Mouse (Mus musculus): ENCODE measurements around the gene Gm20604.

GRCm38 (mm10) chr12:102729855-102730797 is 28.3 kb downstream of the Gm20604 start:
- TF ChIP-seq CTCF (IDR thresholded peaks at IDR 0.05; ENCODE audit: insufficient read depth, low read length) = no peak
- 0 out of 2 replicates have a peak, but pooled peaks have one; percentile 4 for TF ChIP-seq POLR2A (IDR thresholded peaks at IDR 0.05; ENCODE audit: borderline replicate concordance, extremely low read depth, low read depth, low read length)
